Mouse (Mus musculus): ENCODE data around the gene Lfng. TPM values are rescaled to one million over a fixed set of nuclear protein-coding genes. Genes with fewer than 3 reads are reported as not detected.

Lfng gene
- polyA plus RNA-seq, 1 experiment from 2014 or later: 38.9 TPM

GRCm38 (mm10) chr5:140619895-140620736 lies 13.0 kb downstream of the Lfng start:
- Histone ChIP-seq H3K27me3 (ENCODE audit: insufficient read depth, low read length) (no peaks in the 10 kb centered on the region), H3K36me3 (ENCODE audit: insufficient read depth, low read length) (peaks cover 29% of the 10 kb centered on the region), H3K4me2 (replicated peaks; ENCODE audit: low read depth, low read length) (no peak overlapping the region), H3K4me1 (ENCODE audit: insufficient read depth, low read length) (peaks cover 7% of the 10 kb centered on the region; the same call in 1 of the 2 replicates), H3K4me3 (ENCODE audit: low read length) (no peak overlapping the region), H3K9me3 (ENCODE audit: low read length) (no peaks in the 10 kb centered on the region), H3K9ac (replicated peaks; ENCODE audit: low read length) (no peak overlapping the region), H3K27ac (ENCODE audit: low read length) (peak overlapping the region; percentile 23; the same call in 1 of the 2 replicates)
- peak; percentile 25 for ATAC-seq (ENCODE audit: low FRiP score, low TSS enrichment)
- whole genome bisulfite sequencing: 58% methylated on average over 7 of the region's 7 CpGs

- peaks cover 34% of the 10 kb centered on the region for H3K36me3 ChIP-seq (ENCODE audit: insufficient read depth, low read length)
- ATAC-seq (ENCODE audit: low FRiP score, low TSS enrichment): no peak
- 58% methylated on average over 9 of the region's 9 CpGs for WGBS
- peaks cover 7% of the 10 kb centered on the region; the same call in 1 of the 2 replicates for H3K4me1 ChIP-seq (ENCODE audit: insufficient read depth, low read length)
- no peak overlapping the region for H3K9ac ChIP-seq (replicated peaks; ENCODE audit: low read length)
- no peak overlapping the region for H3K4me3 ChIP-seq (ENCODE audit: low read length)
- no peak overlapping the region for H3K4me2 ChIP-seq (replicated peaks; ENCODE audit: low read depth, low read length)
- H3K27me3 ChIP-seq (ENCODE audit: insufficient read depth, low read length): no peaks in the 10 kb centered on the region
- no peak overlapping the region for H3K27ac ChIP-seq (ENCODE audit: low read length)
- no peaks in the 10 kb centered on the region for H3K9me3 ChIP-seq (ENCODE audit: low read length)
Observed at GRCm38 (mm10) chr5:140621092-140621491, 14.0 kb downstream of the Lfng start.

- Histone ChIP-seq H3K36me3 (ENCODE audit: insufficient read depth, low read length) (peaks cover 38% of the 10 kb centered on the region), H3K4me2 (replicated peaks; ENCODE audit: low read depth, low read length) (no peak overlapping the region), H3K9me3 (ENCODE audit: low read length) (no peaks in the 10 kb centered on the region), H3K4me3 (ENCODE audit: low read length) (no peak overlapping the region), H3K27ac (ENCODE audit: low read length) (no peak overlapping the region), H3K9ac (replicated peaks; ENCODE audit: low read length) (no peak overlapping the region), H3K27me3 (ENCODE audit: insufficient read depth, low read length) (no peaks in the 10 kb centered on the region), H3K4me1 (ENCODE audit: insufficient read depth, low read length) (peaks cover 7% of the 10 kb centered on the region; the same call in 1 of the 2 replicates)
- no peak for ATAC-seq (ENCODE audit: low FRiP score, low TSS enrichment)
- WGBS: 55% methylated on average over 10 of the region's 10 CpGs
Observed at GRCm38 (mm10) chr5:140621517-140621916, 14.4 kb downstream of the Lfng start.

- Histone ChIP-seq H3K27ac (ENCODE audit: low read length) (no peak overlapping the region), H3K4me3 (ENCODE audit: low read length) (no peak overlapping the region), H3K4me2 (replicated peaks; ENCODE audit: low read depth, low read length) (no peak overlapping the region), H3K9ac (replicated peaks; ENCODE audit: low read length) (no peak overlapping the region), H3K4me1 (ENCODE audit: insufficient read depth, low read length) (peaks cover 7% of the 10 kb centered on the region; the same call in 1 of the 2 replicates), H3K27me3 (ENCODE audit: insufficient read depth, low read length) (no peaks in the 10 kb centered on the region), H3K9me3 (ENCODE audit: low read length) (0 out of 2 replicates have a peak, but pooled peaks cover under 1% of the 10 kb centered on the region), H3K36me3 (ENCODE audit: insufficient read depth, low read length) (peaks cover 54% of the 10 kb centered on the region)
- ATAC-seq (ENCODE audit: low FRiP score, low TSS enrichment): no peak
- WGBS: 93% methylated on average over 23 of the region's 23 CpGs
Observed at GRCm38 (mm10) chr5:140622978-140623670, 16.0 kb downstream of the Lfng start.

- 66% methylated on average over 4 of the region's 4 CpGs for WGBS
- 0 out of 2 replicates have a peak, but pooled peaks cover 5% of the 10 kb centered on the region for H3K9me3 ChIP-seq (ENCODE audit: low read length)
- H3K27ac ChIP-seq (ENCODE audit: low read length): no peak overlapping the region
- no peak overlapping the region for H3K4me2 ChIP-seq (replicated peaks; ENCODE audit: low read depth, low read length)
- H3K36me3 ChIP-seq (ENCODE audit: insufficient read depth, low read length): peaks cover 61% of the 10 kb centered on the region
- H3K27me3 ChIP-seq (ENCODE audit: insufficient read depth, low read length): no peaks in the 10 kb centered on the region
- H3K9ac ChIP-seq (replicated peaks; ENCODE audit: low read length): no peak overlapping the region
- H3K4me3 ChIP-seq (ENCODE audit: low read length): no peak overlapping the region
- no peak for ATAC-seq (ENCODE audit: low FRiP score, low TSS enrichment)
- H3K4me1 ChIP-seq (ENCODE audit: insufficient read depth, low read length): peaks cover 7% of the 10 kb centered on the region; the same call in 1 of the 2 replicates
Observed at GRCm38 (mm10) chr5:140623791-140624190, 16.7 kb downstream of the Lfng start.

- H3K27ac ChIP-seq (ENCODE audit: low read length): no peak overlapping the region
- 0 out of 2 replicates have a peak, but pooled peaks cover 5% of the 10 kb centered on the region for H3K9me3 ChIP-seq (ENCODE audit: low read length)
- H3K4me1 ChIP-seq (ENCODE audit: insufficient read depth, low read length): peaks cover 7% of the 10 kb centered on the region; the same call in 1 of the 2 replicates
- 91% methylated on average over 5 of the region's 5 CpGs for WGBS
- no peak overlapping the region for H3K9ac ChIP-seq (replicated peaks; ENCODE audit: low read length)
- no peak overlapping the region for H3K4me3 ChIP-seq (ENCODE audit: low read length)
- H3K4me2 ChIP-seq (replicated peaks; ENCODE audit: low read depth, low read length): no peak overlapping the region
- H3K36me3 ChIP-seq (ENCODE audit: insufficient read depth, low read length): peaks cover 65% of the 10 kb centered on the region
- ATAC-seq (ENCODE audit: low FRiP score, low TSS enrichment): no peak
- no peaks in the 10 kb centered on the region for H3K27me3 ChIP-seq (ENCODE audit: insufficient read depth, low read length)
Observed at GRCm38 (mm10) chr5:140624238-140624637, 17.1 kb downstream of the Lfng start.

GRCm38 (mm10) chr5:140624961-140625360 lies 17.8 kb downstream of the Lfng start:
- Histone ChIP-seq H3K36me3 (ENCODE audit: insufficient read depth, low read length) (peaks cover 72% of the 10 kb centered on the region), H3K9me3 (ENCODE audit: low read length) (0 out of 2 replicates have a peak, but pooled peaks cover 5% of the 10 kb centered on the region), H3K4me3 (ENCODE audit: low read length) (no peak overlapping the region), H3K27ac (ENCODE audit: low read length) (no peak overlapping the region), H3K27me3 (ENCODE audit: insufficient read depth, low read length) (no peaks in the 10 kb centered on the region), H3K4me1 (ENCODE audit: insufficient read depth, low read length) (peaks cover 7% of the 10 kb centered on the region; the same call in 1 of the 2 replicates), H3K9ac (replicated peaks; ENCODE audit: low read length) (no peak overlapping the region), H3K4me2 (replicated peaks; ENCODE audit: low read depth, low read length) (no peak overlapping the region)
- WGBS: 91% methylated on average over 13 of the region's 13 CpGs
- no peak for ATAC-seq (ENCODE audit: low FRiP score, low TSS enrichment)

- H3K9ac ChIP-seq (replicated peaks; ENCODE audit: low read length): no peak overlapping the region
Observed at GRCm38 (mm10) chr5:140627580-140627979, 20.5 kb downstream of the Lfng start.

GRCm38 (mm10) chr5:140628995-140629394 lies 21.9 kb downstream of the Lfng start:
- H3K27me3 ChIP-seq (ENCODE audit: insufficient read depth, low read length): no peaks in the 10 kb centered on the region
- no peak overlapping the region for H3K9ac ChIP-seq (replicated peaks; ENCODE audit: low read length)
- H3K4me3 ChIP-seq (ENCODE audit: low read length): no peak overlapping the region
- ATAC-seq (ENCODE audit: low FRiP score, low TSS enrichment): no peak
- H3K9me3 ChIP-seq (ENCODE audit: low read length): 0 out of 2 replicates have a peak, but pooled peaks cover 5% of the 10 kb centered on the region
- 90% methylated on average over 9 of the region's 9 CpGs for WGBS
- H3K4me1 ChIP-seq (ENCODE audit: insufficient read depth, low read length): no peaks in the 10 kb centered on the region
- H3K4me2 ChIP-seq (replicated peaks; ENCODE audit: low read depth, low read length): no peak overlapping the region
- H3K36me3 ChIP-seq (ENCODE audit: insufficient read depth, low read length): peaks cover 82% of the 10 kb centered on the region
- no peak overlapping the region for H3K27ac ChIP-seq (ENCODE audit: low read length)

More at GRCm38 (mm10) chr5:140627580-140627979, 20.5 kb downstream of the Lfng start:
- Histone ChIP-seq H3K27me3 (ENCODE audit: insufficient read depth, low read length) (no peaks in the 10 kb centered on the region), H3K36me3 (ENCODE audit: insufficient read depth, low read length) (peaks cover 89% of the 10 kb centered on the region), H3K4me2 (replicated peaks; ENCODE audit: low read depth, low read length) (no peak overlapping the region), H3K9me3 (ENCODE audit: low read length) (0 out of 2 replicates have a peak, but pooled peaks cover 5% of the 10 kb centered on the region), H3K4me1 (ENCODE audit: insufficient read depth, low read length) (no peaks in the 10 kb centered on the region), H3K27ac (ENCODE audit: low read length) (no peak overlapping the region), H3K4me3 (ENCODE audit: low read length) (no peak overlapping the region)
- no peak for ATAC-seq (ENCODE audit: low FRiP score, low TSS enrichment)
- WGBS: 87% methylated on average over 5 of the region's 5 CpGs
